Mouse (Mus musculus): ENCODE data around the gene Olfr152. TPM values are rescaled to one million over a fixed set of nuclear protein-coding genes. Genes with fewer than 3 reads are reported as not detected.

Gene Olfr152
- not detected in 2 replicates for polyA plus RNA-seq (2016; fragmentation: Nextera tagmentation; extraction: Ambion mirVana)

DNA sequence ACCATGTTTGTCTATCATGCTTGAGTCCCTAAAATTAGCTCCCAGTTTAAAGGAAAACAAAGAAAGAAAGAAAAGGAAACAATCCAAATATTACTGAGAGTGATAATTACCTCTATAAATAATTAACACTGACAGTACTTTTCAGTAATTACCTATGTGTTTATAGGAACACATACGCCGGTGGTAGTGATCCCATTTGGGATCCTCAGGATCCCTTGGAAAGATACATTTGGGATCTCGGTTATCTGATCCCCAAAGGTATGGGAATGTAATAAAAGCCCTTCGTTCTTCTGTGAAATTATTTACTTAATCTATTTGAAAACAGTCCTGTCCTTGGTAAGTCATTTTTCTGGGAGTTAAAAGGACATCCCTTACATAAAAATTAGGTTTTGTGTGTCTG is at the start of gene Olfr152:
TSS of gene Olfr152 (plus strand) at position 301 of the 400 bp plus-strand sequence.
- Histone ChIP-seq H3K36me3 (no peaks in the 10 kb centered on the region), H3K4me3 (no peak within 1 kb of the TSS), H3K27me3 (ENCODE audit: insufficient read depth, poor library complexity, severe bottlenecking) (no peaks in the 10 kb centered on the region), H3K9me3 (no peaks in the 10 kb centered on the region), H3K4me1 (replicated peaks) (no peaks in the 10 kb centered on the region), H3K27ac (no peak within 1 kb of the TSS)
- DNase-seq (ENCODE audit: low spot score) = no peak
- 85% methylated on average over 4 of the region's 4 CpGs for WGBS

GRCm38 (mm10) chr2:87739878-87740277 is 39.4 kb upstream of the Olfr152 start, which contains the start of gene Olfr1138:
TSS of gene Olfr1138 (minus strand) at chr2:87739978.
- Histone ChIP-seq H3K27ac (no peak within 1 kb of the TSS), H3K9me3 (no peaks in the 10 kb centered on the region), H3K36me3 (no peaks in the 10 kb centered on the region), H3K4me3 (no peak within 1 kb of the TSS), H3K27me3 (ENCODE audit: insufficient read depth, poor library complexity, severe bottlenecking) (no peaks in the 10 kb centered on the region), H3K4me1 (replicated peaks) (no peaks in the 10 kb centered on the region)
- WGBS = 83% methylated on average over 1 of the region's 1 CpGs
- DNase-seq (ENCODE audit: low spot score) = no peak

DNA sequence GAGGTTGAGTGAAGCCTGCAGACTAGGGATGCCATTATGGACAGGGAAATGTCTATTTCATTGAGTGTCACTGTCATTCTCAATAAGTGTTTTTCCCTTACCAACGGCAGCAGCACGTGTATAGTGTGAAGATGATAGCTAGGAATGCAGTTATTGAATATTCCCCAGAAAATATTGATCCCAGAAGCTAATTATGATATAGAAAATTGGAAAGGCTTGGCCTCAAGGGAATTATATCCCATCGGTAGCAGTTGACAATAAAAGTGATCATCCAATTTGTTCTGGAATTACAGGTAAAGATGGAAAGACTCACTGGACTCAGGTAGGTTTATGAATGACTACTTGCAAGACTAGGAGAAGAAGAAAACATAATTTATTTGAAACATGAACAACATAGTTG is 35.8 kb upstream of the Olfr152 start, which contains the start of gene Olfr1140:
TSS of gene Olfr1140 (plus strand) at position 301 of the 400 bp plus-strand sequence.
- Histone ChIP-seq H3K4me3 (no peak within 1 kb of the TSS), H3K9me3 (no peaks in the 10 kb centered on the region), H3K36me3 (no peaks in the 10 kb centered on the region), H3K27me3 (ENCODE audit: insufficient read depth, poor library complexity, severe bottlenecking) (no peaks in the 10 kb centered on the region), H3K4me1 (replicated peaks) (no peaks in the 10 kb centered on the region), H3K27ac (no peak within 1 kb of the TSS)
- WGBS = 75% methylated on average over 3 of the region's 3 CpGs
- no peak for DNase-seq (ENCODE audit: low spot score)

GRCm38 (mm10) chr2:87753891-87754290 is 25.4 kb upstream of the Olfr152 start, which contains the start of gene Olfr1141:
TSS of gene Olfr1141 (minus strand) at chr2:87753991.
- no peaks in the 10 kb centered on the region for H3K9me3 ChIP-seq
- H3K36me3 ChIP-seq = no peaks in the 10 kb centered on the region
- no peak within 1 kb of the TSS for H3K27ac ChIP-seq
- WGBS = 90% methylated on average over 1 of the region's 1 CpGs
- H3K4me1 ChIP-seq (replicated peaks) = no peaks in the 10 kb centered on the region
- H3K27me3 ChIP-seq (ENCODE audit: insufficient read depth, poor library complexity, severe bottlenecking) = no peaks in the 10 kb centered on the region
- H3K4me3 ChIP-seq = no peak within 1 kb of the TSS
- DNase-seq (ENCODE audit: low spot score) = no peak

GRCm38 (mm10) chr2:87776143-87776542 is 3.1 kb upstream of the Olfr152 start:
- Histone ChIP-seq H3K9me3 (no peaks in the 10 kb centered on the region), H3K36me3 (no peaks in the 10 kb centered on the region), H3K4me3 (no peak overlapping the region), H3K27me3 (ENCODE audit: insufficient read depth, poor library complexity, severe bottlenecking) (no peaks in the 10 kb centered on the region), H3K27ac (no peak overlapping the region), H3K4me1 (replicated peaks) (no peaks in the 10 kb centered on the region)
- WGBS = 59% methylated on average over 1 of the region's 1 CpGs
- DNase-seq (ENCODE audit: low spot score) = no peak

DNA sequence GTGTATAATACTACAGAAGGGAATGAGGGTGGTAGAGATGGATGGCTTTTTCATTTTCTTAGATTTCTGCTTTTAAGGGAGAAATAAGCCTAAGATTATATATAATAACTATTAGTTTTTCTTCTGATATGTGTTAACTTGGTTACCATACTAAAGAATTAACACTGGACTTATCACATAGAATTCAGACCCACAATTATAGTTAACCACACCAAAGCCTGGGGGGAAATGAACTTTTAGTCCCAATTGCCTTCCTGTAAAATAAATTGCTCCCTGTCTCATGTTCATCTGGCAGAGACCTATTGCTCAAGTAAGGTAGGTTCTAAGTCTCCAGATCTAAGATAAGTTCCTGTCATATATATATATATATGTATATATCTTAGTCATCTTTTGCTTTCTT is 21.0 kb downstream of the Olfr152 start, which contains the start of gene Olfr1143:
TSS of gene Olfr1143 (plus strand) at position 301 of the 400 bp plus-strand sequence.
- no peaks in the 10 kb centered on the region for H3K36me3 ChIP-seq
- H3K27ac ChIP-seq = no peak within 1 kb of the TSS
- no peak within 1 kb of the TSS for H3K4me3 ChIP-seq
- no peak for DNase-seq (ENCODE audit: low spot score)
- no peaks in the 10 kb centered on the region for H3K4me1 ChIP-seq (replicated peaks)
- no peaks in the 10 kb centered on the region for H3K27me3 ChIP-seq (ENCODE audit: insufficient read depth, poor library complexity, severe bottlenecking)
- no peaks in the 10 kb centered on the region for H3K9me3 ChIP-seq

- no peaks in the 10 kb centered on the region for H3K36me3 ChIP-seq
- WGBS = 81% methylated on average over 1 of the region's 1 CpGs
- no peak within 1 kb of the TSS for H3K27ac ChIP-seq
- no peaks in the 10 kb centered on the region for H3K9me3 ChIP-seq
- H3K4me1 ChIP-seq (replicated peaks) = no peaks in the 10 kb centered on the region
- H3K27me3 ChIP-seq (ENCODE audit: insufficient read depth, poor library complexity, severe bottlenecking) = no peaks in the 10 kb centered on the region
- no peak within 1 kb of the TSS for H3K4me3 ChIP-seq
- no peak for DNase-seq (ENCODE audit: low spot score)
These were observed 30.2 kb downstream of the Olfr152 start, which contains the start of gene Olfr1145 for GRCm38 (mm10) chr2:87809522-87809921. TSS of gene Olfr1145 (plus strand) at chr2:87809822.

- no peak for DNase-seq (ENCODE audit: low spot score)
- 93% methylated on average over 1 of the region's 1 CpGs for WGBS
These were observed 51.0 kb downstream of the Olfr152 start, which contains the start of gene Olfr1148 for GRCm38 (mm10) chr2:87830233-87830632. TSS of gene Olfr1148 (plus strand) at chr2:87830533.

More at GRCm38 (mm10) chr2:87830233-87830632, 51.0 kb downstream of the Olfr152 start, which contains the start of gene Olfr1148:
- Histone ChIP-seq H3K36me3 (no peaks in the 10 kb centered on the region), H3K27ac (no peak within 1 kb of the TSS), H3K27me3 (ENCODE audit: insufficient read depth, poor library complexity, severe bottlenecking) (no peaks in the 10 kb centered on the region), H3K4me1 (replicated peaks) (no peaks in the 10 kb centered on the region), H3K9me3 (no peaks in the 10 kb centered on the region), H3K4me3 (no peak within 1 kb of the TSS)

Other genes starting within 250 kb of the Olfr152 start
- not detected in 2 replicates for gene Olfr153, start 247.7 kb upstream of the Olfr152 start, polyA plus RNA-seq (2016; fragmentation: Nextera tagmentation; extraction: Ambion mirVana)
- gene Olfr1128, start 233.9 kb upstream of the Olfr152 start, polyA plus RNA-seq (2016; fragmentation: Nextera tagmentation; extraction: Ambion mirVana) = not detected in 2 replicates
- gene Olfr1129, start 205.6 kb upstream of the Olfr152 start, polyA plus RNA-seq (2016; fragmentation: Nextera tagmentation; extraction: Ambion mirVana) = not detected in 2 replicates
- gene Olfr1130, start 173.3 kb upstream of the Olfr152 start, polyA plus RNA-seq (2016; fragmentation: Nextera tagmentation; extraction: Ambion mirVana) = not detected in 2 replicates
- not detected in 2 replicates for gene Olfr1131, start 152.4 kb upstream of the Olfr152 start, polyA plus RNA-seq (2016; fragmentation: Nextera tagmentation; extraction: Ambion mirVana)
- gene Olfr1132, start 141.9 kb upstream of the Olfr152 start, polyA plus RNA-seq (2016; fragmentation: Nextera tagmentation; extraction: Ambion mirVana) = not detected in 2 replicates
- not detected in 2 replicates for gene Olfr1133, start 132.1 kb upstream of the Olfr152 start, polyA plus RNA-seq (2016; fragmentation: Nextera tagmentation; extraction: Ambion mirVana)
- not detected in 2 replicates for gene Olfr1134, start 121.0 kb upstream of the Olfr152 start, polyA plus RNA-seq (2016; fragmentation: Nextera tagmentation; extraction: Ambion mirVana)
- gene Olfr1135, start 105.8 kb upstream of the Olfr152 start, polyA plus RNA-seq (2016; fragmentation: Nextera tagmentation; extraction: Ambion mirVana) = not detected in 2 replicates
- not detected in 2 replicates for gene Olfr1136, start 85.5 kb upstream of the Olfr152 start, polyA plus RNA-seq (2016; fragmentation: Nextera tagmentation; extraction: Ambion mirVana)
- gene Olfr1137, start 66.3 kb upstream of the Olfr152 start, polyA plus RNA-seq (2016; fragmentation: Nextera tagmentation; extraction: Ambion mirVana) = not detected in 2 replicates
- not detected in 2 replicates for gene Olfr1138, start 39.5 kb upstream of the Olfr152 start, polyA plus RNA-seq (2016; fragmentation: Nextera tagmentation; extraction: Ambion mirVana)
- gene Olfr1140, start 35.7 kb upstream of the Olfr152 start, polyA plus RNA-seq (2016; fragmentation: Nextera tagmentation; extraction: Ambion mirVana) = not detected in 2 replicates
- gene Olfr1141, start 25.5 kb upstream of the Olfr152 start, polyA plus RNA-seq (2016; fragmentation: Nextera tagmentation; extraction: Ambion mirVana) = not detected in 2 replicates
- not detected in 2 replicates for gene Olfr1143, start 21.1 kb downstream of the Olfr152 start, polyA plus RNA-seq (2016; fragmentation: Nextera tagmentation; extraction: Ambion mirVana)
- not detected in 2 replicates for gene Olfr1145, start 30.3 kb downstream of the Olfr152 start, polyA plus RNA-seq (2016; fragmentation: Nextera tagmentation; extraction: Ambion mirVana)
- not detected in 2 replicates for gene Olfr1148, start 51.0 kb downstream of the Olfr152 start, polyA plus RNA-seq (2016; fragmentation: Nextera tagmentation; extraction: Ambion mirVana)
- gene Olfr1150-ps1, start 64.5 kb downstream of the Olfr152 start, polyA plus RNA-seq (2016; fragmentation: Nextera tagmentation; extraction: Ambion mirVana) = not detected in 2 replicates
- not detected in 2 replicates for gene Olfr1151, start 76.4 kb downstream of the Olfr152 start, polyA plus RNA-seq (2016; fragmentation: Nextera tagmentation; extraction: Ambion mirVana)
- gene Olfr1152, start 87.0 kb downstream of the Olfr152 start, polyA plus RNA-seq (2016; fragmentation: Nextera tagmentation; extraction: Ambion mirVana) = not detected in 2 replicates
- gene Olfr1153, start 115.5 kb downstream of the Olfr152 start, polyA plus RNA-seq (2016; fragmentation: Nextera tagmentation; extraction: Ambion mirVana) = not detected in 2 replicates
- gene Olfr1154, start 125.7 kb downstream of the Olfr152 start, polyA plus RNA-seq (2016; fragmentation: Nextera tagmentation; extraction: Ambion mirVana) = not detected in 2 replicates
- not detected in 2 replicates for gene Olfr1155, start 165.7 kb downstream of the Olfr152 start, polyA plus RNA-seq (2016; fragmentation: Nextera tagmentation; extraction: Ambion mirVana)
- gene Olfr1156, start 173.6 kb downstream of the Olfr152 start, polyA plus RNA-seq (2016; fragmentation: Nextera tagmentation; extraction: Ambion mirVana) = not detected in 2 replicates
- not detected in 2 replicates for gene Olfr1157, start 188.8 kb downstream of the Olfr152 start, polyA plus RNA-seq (2016; fragmentation: Nextera tagmentation; extraction: Ambion mirVana)
- not detected in 2 replicates for gene Olfr74, start 195.2 kb downstream of the Olfr152 start, polyA plus RNA-seq (2016; fragmentation: Nextera tagmentation; extraction: Ambion mirVana)
- gene Olfr1158, start 210.6 kb downstream of the Olfr152 start, polyA plus RNA-seq (2016; fragmentation: Nextera tagmentation; extraction: Ambion mirVana) = not detected in 2 replicates
- not detected in 2 replicates for gene Olfr1160, start 228.8 kb downstream of the Olfr152 start, polyA plus RNA-seq (2016; fragmentation: Nextera tagmentation; extraction: Ambion mirVana)
- not detected in 2 replicates for gene Olfr1161, start 243.3 kb downstream of the Olfr152 start, polyA plus RNA-seq (2016; fragmentation: Nextera tagmentation; extraction: Ambion mirVana)

All from hindbrain, embryonic 10.5 days (tissue).